Comparison of ENCODE assay signal across 10 mouse cellular contexts in the genomic region with DNA sequence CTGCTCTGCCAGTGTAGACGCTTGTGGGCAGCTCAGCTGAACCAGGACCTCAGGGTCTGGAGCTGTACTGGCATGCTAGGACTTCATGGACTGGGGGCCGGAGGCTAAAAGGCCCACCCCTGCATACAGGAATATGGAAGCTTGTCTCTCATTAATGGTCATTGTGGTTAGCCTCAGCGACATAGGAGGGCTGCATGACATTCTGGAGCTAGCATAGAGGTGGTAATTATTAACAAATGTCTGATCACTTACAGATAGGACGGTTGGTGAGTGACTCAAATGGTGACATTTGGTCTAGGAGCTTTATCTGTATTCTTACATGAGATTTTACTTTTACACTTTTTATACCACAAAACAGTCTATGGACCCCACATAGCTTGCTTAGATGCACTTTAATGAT. TPM values are rescaled to one million over a fixed set of nuclear protein-coding genes. Genes with fewer than 3 reads are reported as not detected.
DNase-seq lines count a peak whose midpoint lies in the region; ATAC-seq and TF ChIP-seq lines count a peak whose summit lies in the region.
"Had no signal": no experiment of that assay in that cellular context is flagged by ENCODE, and none has a peak within 500 bp of the region (broad histone marks: within the 10 kb centered on the region; RNA-seq: fewer than 3 reads in every experiment).

No protein-coding gene starts in this region.

- intact Hi-C loops in left cerebral cortex, adult 2 months (cut with DNase I): loop anchor here (5.0 kb wide), 2 partner anchors 94 to 179 kb away; partner anchors contain the start of gene Notch2

- H3K27me3 ChIP-seq in forebrain, embryonic 13.5 days: no peaks in the 10 kb centered on the region
- no peaks in the 10 kb centered on the region for H3K27me3 ChIP-seq in limb, embryonic 10.5 days (ENCODE audit: low read depth, poor library complexity, severe bottlenecking)
- no peaks in the 10 kb centered on the region for H3K27me3 ChIP-seq in neural tube, embryonic 14.5 days (ENCODE audit: control insufficient read depth, insufficient read depth, low read length)

- peak overlapping the region; percentile 30; the same call in 1 of the 2 replicates for H3K27ac ChIP-seq in left cerebral cortex, adult 2 months
- peak overlapping the region; percentile 85 for H3K27ac ChIP-seq in forebrain, embryonic 13.5 days
- H3K27ac ChIP-seq in limb, embryonic 10.5 days: peak overlapping the region; percentile 48; the same call in 1 of the 2 replicates
- peak overlapping the region; percentile 70 for H3K27ac ChIP-seq in neural tube, embryonic 14.5 days (ENCODE audit: low read depth, low read length)

- DNase-seq in left cerebral cortex, adult 2 months (ENCODE audit: extremely low spot score in 1 of 2, low spot score in 2 of 2): no peak
- DNase-seq in left cerebral cortex, adult 11 months (ENCODE audit: low spot score): no peak
- DNase-seq in limb, embryonic 10.5 days (ENCODE audit: low spot score): no peak
- no peak for DNase-seq in cerebellum, adult 11 months
- DNase-seq in spleen, postnatal 10 days (ENCODE audit: low spot score in 2 of 2): no peak
- DNase-seq: kidney, postnatal 4 days; lung, adult 2 months had no signal

- no peak overlapping the region for H3K4me2 ChIP-seq in forebrain, embryonic 13.5 days
- no peak overlapping the region for H3K4me2 ChIP-seq in neural tube, embryonic 14.5 days (ENCODE audit: low read depth, low read length)

- H3K36me3 ChIP-seq in forebrain, embryonic 13.5 days (ENCODE audit: poor library complexity, severe bottlenecking): peaks cover 62% of the 10 kb centered on the region
- peaks cover 94% of the 10 kb centered on the region for H3K36me3 ChIP-seq in limb, embryonic 10.5 days
- H3K36me3 ChIP-seq in neural tube, embryonic 14.5 days (ENCODE audit: control insufficient read depth, insufficient read depth, low read length): 0 out of 2 replicates have a peak, but pooled peaks cover 8% of the 10 kb centered on the region

- no peak overlapping the region for H3K4me3 ChIP-seq in left cerebral cortex, adult 2 months
- no peak overlapping the region for H3K4me3 ChIP-seq in forebrain, embryonic 13.5 days
- H3K4me3 ChIP-seq in limb, embryonic 10.5 days: no peak overlapping the region
- no peak overlapping the region for H3K4me3 ChIP-seq in neural tube, embryonic 14.5 days (ENCODE audit: low read depth, low read length)

- H3K4me1 ChIP-seq in forebrain, embryonic 13.5 days: peaks cover 38% of the 10 kb centered on the region
- H3K4me1 ChIP-seq in limb, embryonic 10.5 days: peaks cover 33% of the 10 kb centered on the region
- H3K4me1 ChIP-seq in neural tube, embryonic 14.5 days (ENCODE audit: control insufficient read depth, insufficient read depth, low read length): peaks cover 27% of the 10 kb centered on the region

- H3K9me3 ChIP-seq in forebrain, embryonic 13.5 days (replicated peaks): peaks cover 9% of the 10 kb centered on the region
- H3K9me3 ChIP-seq in limb, embryonic 10.5 days (replicated peaks): 0 out of 2 replicates have a peak, but pooled peaks cover 4% of the 10 kb centered on the region
- no peaks in the 10 kb centered on the region for H3K9me3 ChIP-seq in neural tube, embryonic 14.5 days (ENCODE audit: control insufficient read depth, low read length)

- 74% methylated on average over 4 of the region's 4 CpGs for WGBS in forebrain, embryonic 13.5 days
- WGBS in limb, embryonic 10.5 days: 76% methylated on average over 4 of the region's 4 CpGs
- WGBS in neural tube, embryonic 14.5 days: 67% methylated on average over 4 of the region's 4 CpGs

- 0 out of 2 replicates have a peak overlapping the region, but pooled peaks have one; percentile 4 for H3K9ac ChIP-seq in forebrain, embryonic 13.5 days
- H3K9ac ChIP-seq in neural tube, embryonic 14.5 days (replicated peaks; ENCODE audit: low read depth, low read length): no peak overlapping the region

- TF ChIP-seq CTCF in left cerebral cortex, adult 2 months (IDR thresholded peaks at IDR 0.05): no peak

- no peak for ATAC-seq in forebrain, embryonic 13.5 days
- ATAC-seq in neural tube, embryonic 14.5 days (ENCODE audit: low read depth): no peak

RNA-seq across cellular contexts. Expression of gene Adam30, which starts 54.3 kb away (rescaled TPM):
- total RNA-seq in left cerebral cortex, adult 2 months (2021): not detected
- not detected in 2 replicates for polyA plus RNA-seq in forebrain, embryonic 13.5 days (2015; fragmentation: Nextera tagmentation; extraction: Ambion mirVana)
- polyA plus RNA-seq in limb, embryonic 10.5 days (2016; fragmentation: Nextera tagmentation; extraction: Ambion mirVana): not detected in 2 replicates
- not detected in 2 replicates for polyA plus RNA-seq in neural tube, embryonic 14.5 days (2014; fragmentation: Nextera tagmentation; extraction: Ambion mirVana)
- total RNA-seq: adrenal gland, adult 18-20 months had no signal
- polyA plus RNA-seq: lung, adult 2 months had no signal

Comparison
In these comparisons a context has a peak if more than half of its experiments do, and no peak if none do; other contexts are left out.
1. H3K27ac ChIP-seq: peak in every context shown above with its lines; median percentile 85 in forebrain, embryonic 13.5 days; 70 in neural tube, embryonic 14.5 days; 48 in limb, embryonic 10.5 days; 30 in left cerebral cortex, adult 2 months.